Mouse (Mus musculus) kidney, embryonic 14.5 days (tissue): Measurements from ENCODE around the gene Ppa2. TPM values are rescaled to one million over a fixed set of nuclear protein-coding genes. Genes with fewer than 3 reads are reported as not detected.

Source experiments
- ATAC-seq: fragments of 200-750 bp; cut with Nextera tagmentation; 2 replicates; pipeline ENCODE4 v1.8.0; 2017; ENCODE audit warnings: moderate number of reproducible peaks, mild to moderate bottlenecking, moderate TSS enrichment, moderate library complexity; ENCODE audit not compliant: low FRiP score, low TSS enrichment
- H3K27ac ChIP-seq: fragments of 300-500 bp; sonication (generic); 2 replicates; pipeline ENCODE4 v1.5.1; 2014; ENCODE audit warnings: low read depth, mild to moderate bottlenecking, low read length, moderate library complexity, mixed read lengths
- H3K27me3 ChIP-seq: fragments of 300-500 bp; sonication (generic); 2 replicates; pipeline ENCODE4 v1.6.1; 2014; ENCODE audit warnings: mild to moderate bottlenecking, low read length; ENCODE audit not compliant: control insufficient read depth, insufficient read depth
- H3K36me3 ChIP-seq: fragments of 300-500 bp; sonication (generic); 2 replicates; pipeline ENCODE4 v1.6.1; 2014; ENCODE audit warnings: low read length, mixed read lengths; ENCODE audit not compliant: control insufficient read depth, insufficient read depth
- H3K4me1 ChIP-seq: fragments of 300-500 bp; sonication (generic); 2 replicates; pipeline ENCODE4 v1.6.1; 2014; ENCODE audit warnings: low read length, mixed read lengths; ENCODE audit not compliant: control insufficient read depth, insufficient read depth
- H3K4me2 ChIP-seq: fragments of 300-500 bp; sonication (generic); replicated peaks from 2 replicates; pipeline ENCODE4 v1.6.1; 2014; ENCODE audit warnings: low read depth, mild to moderate bottlenecking, low read length
- H3K4me3 ChIP-seq: fragments of 300-500 bp; sonication (generic); 2 replicates; pipeline ENCODE4 v1.5.1; 2014; ENCODE audit warnings: mild to moderate bottlenecking, low read length
- H3K9ac ChIP-seq: fragments of 300-500 bp; sonication (generic); 2 replicates; pipeline ENCODE4 v1.6.1; 2014; ENCODE audit warnings: low read depth, mild to moderate bottlenecking, low read length, moderate library complexity
- H3K9me3 ChIP-seq: fragments of 300-500 bp; sonication (generic); 2 replicates; pipeline ENCODE4 v1.6.1; 2016; ENCODE audit warnings: low read length; ENCODE audit not compliant: control insufficient read depth
- WGBS: fragments of 180-500 bp; shearing (Covaris S2); extraction: QIAGEN DNeasy Blood & Tissue Kit; methylation state at CpG from one replicate; pipeline ENCODE4 v1.1.7; 2014; 5-methylcytosine and 5-hydroxymethylcytosine counted together
- polyA plus RNA-seq: library from polyadenylated mRNA; unstranded; fragments of >200 nt; fragmentation: Nextera tagmentation; extraction: Ambion mirVana; gene quantifications from 2 replicates; pipeline ENCODE4 v1.2.1, GENCODE M21; 2014

The Ppa2 gene
- polyA plus RNA-seq, 1 experiment from 2014 or later, result 96.9 TPM

GRCm38 (mm10) chr3:133335166-133335565 lies 25.3 kb downstream of the Ppa2 start:
- no peak overlapping the region for H3K4me3 ChIP-seq
- no peak overlapping the region for H3K4me2 ChIP-seq
- H3K27me3 ChIP-seq, result no peaks in the 10 kb centered on the region
- H3K4me1 ChIP-seq, result no peaks in the 10 kb centered on the region
- H3K27ac ChIP-seq, result no peak overlapping the region
- ATAC-seq, result no peak
- no peak overlapping the region for H3K9ac ChIP-seq
- no peaks in the 10 kb centered on the region; the same call in 1 of the 2 replicates for H3K36me3 ChIP-seq
- H3K9me3 ChIP-seq, result no peaks in the 10 kb centered on the region
- 88% methylated on average over 2 of the region's 2 CpGs for WGBS

GRCm38 (mm10) chr3:133336400-133336799 lies 26.5 kb downstream of the Ppa2 start:
- WGBS, result 78% methylated on average over 7 of the region's 7 CpGs
- ATAC-seq, result no peak

DNA sequence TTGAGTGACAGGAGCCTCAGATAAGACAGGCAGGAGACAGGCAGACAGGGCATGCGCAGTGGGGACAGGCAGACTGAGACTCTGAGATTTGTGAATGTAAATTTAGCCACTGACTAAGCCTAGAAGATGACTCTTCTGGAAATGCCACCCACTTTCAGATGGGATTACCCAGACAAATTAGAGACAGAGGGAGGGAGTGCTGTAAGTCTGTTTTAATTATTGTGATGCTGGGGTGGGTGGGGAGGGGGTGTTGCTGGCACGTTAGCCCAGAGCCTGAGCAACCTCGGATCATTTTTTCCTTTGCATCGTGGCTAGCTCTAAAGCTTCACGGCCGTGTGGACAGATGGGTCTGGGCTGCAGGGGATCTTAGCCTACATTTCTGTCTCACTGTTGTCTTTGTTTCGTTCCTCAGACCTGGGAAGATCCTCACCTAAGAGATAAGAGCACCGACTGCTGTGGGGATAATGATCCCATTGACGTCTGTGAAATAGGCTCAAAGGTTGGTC lies 29.0 kb downstream of the Ppa2 start:
- no peak overlapping the region for H3K27ac ChIP-seq
- H3K9ac ChIP-seq, result no peak overlapping the region
- H3K27me3 ChIP-seq, result no peaks in the 10 kb centered on the region
- no peaks in the 10 kb centered on the region for H3K4me1 ChIP-seq
- peaks cover 4% of the 10 kb centered on the region; the same call in 1 of the 2 replicates for H3K36me3 ChIP-seq
- 81% methylated on average over 9 of the region's 9 CpGs for WGBS
- H3K9me3 ChIP-seq, result no peaks in the 10 kb centered on the region
- ATAC-seq, result no peak
- no peak overlapping the region for H3K4me2 ChIP-seq
- H3K4me3 ChIP-seq, result no peak overlapping the region

More at GRCm38 (mm10) chr3:133336400-133336799, 26.5 kb downstream of the Ppa2 start:
- Histone ChIP-seq H3K36me3 (peaks cover 4% of the 10 kb centered on the region; the same call in 1 of the 2 replicates), H3K4me2 (no peak overlapping the region), H3K27me3 (no peaks in the 10 kb centered on the region), H3K27ac (no peak overlapping the region), H3K4me3 (no peak overlapping the region), H3K9me3 (no peaks in the 10 kb centered on the region), H3K4me1 (no peaks in the 10 kb centered on the region), H3K9ac (no peak overlapping the region)

GRCm38 (mm10) chr3:133339411-133339823 lies 29.5 kb downstream of the Ppa2 start:
- Histone ChIP-seq H3K4me2 (no peak overlapping the region), H3K4me1 (no peaks in the 10 kb centered on the region), H3K27me3 (no peaks in the 10 kb centered on the region), H3K4me3 (no peak overlapping the region), H3K9ac (no peak overlapping the region), H3K36me3 (peaks cover 4% of the 10 kb centered on the region; the same call in 1 of the 2 replicates), H3K27ac (no peak overlapping the region), H3K9me3 (no peaks in the 10 kb centered on the region)
- 44% methylated on average over 11 of the region's 11 CpGs for WGBS
- peak; percentile 69; the same call in 1 of the 2 replicates for ATAC-seq

DNA sequence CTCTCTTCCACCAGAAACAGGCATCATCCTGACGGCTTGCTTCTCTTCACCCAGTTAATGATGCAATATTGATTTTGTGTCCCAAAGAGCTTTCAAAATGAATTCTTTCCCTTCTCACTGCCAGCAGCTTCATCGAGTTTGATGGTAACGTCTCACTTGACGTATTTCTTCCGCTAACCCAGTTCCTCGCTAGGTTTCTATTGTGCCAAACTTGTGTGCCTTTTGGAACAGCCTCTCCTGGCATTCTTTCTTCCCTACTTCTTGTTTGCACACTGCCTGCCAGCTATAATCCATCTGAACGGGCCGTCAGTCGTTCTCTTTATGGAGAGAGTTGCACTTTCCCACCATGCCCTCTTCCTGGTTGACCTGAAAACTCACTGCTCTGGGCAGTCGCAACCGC lies 31.2 kb downstream of the Ppa2 start:
- Histone ChIP-seq H3K27ac (no peak overlapping the region), H3K4me3 (no peak overlapping the region)

DNA sequence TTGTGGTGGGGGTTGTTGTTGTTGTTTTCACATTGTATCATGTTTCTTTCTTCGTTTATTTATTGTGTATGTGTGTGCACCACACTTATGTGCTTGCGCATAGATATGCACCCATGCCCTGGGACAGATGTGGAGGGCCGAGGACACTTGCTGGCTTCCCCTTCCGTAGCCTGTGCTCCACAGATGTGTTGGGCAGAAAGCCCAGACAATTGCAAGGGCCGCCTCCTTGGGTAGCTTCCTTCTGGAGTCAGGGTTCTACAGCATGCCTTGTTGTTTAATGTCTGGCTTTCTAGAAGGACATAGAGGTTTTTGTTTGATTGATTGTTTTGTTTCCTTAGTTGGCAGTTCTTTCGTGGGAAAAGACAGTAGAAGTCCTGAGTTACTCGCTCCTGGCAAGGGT lies 37.6 kb downstream of the Ppa2 start:
- no peak for ATAC-seq
- WGBS, result 81% methylated on average over 7 of the region's 7 CpGs

More for the DNA sequence above, 31.2 kb downstream of the Ppa2 start:
- no peak overlapping the region for H3K9ac ChIP-seq
- 87% methylated on average over 11 of the region's 11 CpGs for WGBS
- no peak overlapping the region for H3K4me2 ChIP-seq
- no peaks in the 10 kb centered on the region for H3K27me3 ChIP-seq
- ATAC-seq, result no peak
- no peaks in the 10 kb centered on the region for H3K9me3 ChIP-seq
- peaks cover 4% of the 10 kb centered on the region; the same call in 1 of the 2 replicates for H3K36me3 ChIP-seq
- H3K4me1 ChIP-seq, result no peaks in the 10 kb centered on the region

GRCm38 (mm10) chr3:133348847-133349246 lies 38.9 kb downstream of the Ppa2 start:
- H3K9me3 ChIP-seq, result no peaks in the 10 kb centered on the region
- no peak overlapping the region for H3K9ac ChIP-seq
- H3K4me2 ChIP-seq, result no peak overlapping the region
- no peaks in the 10 kb centered on the region for H3K27me3 ChIP-seq
- WGBS, result 86% methylated on average over 2 of the region's 2 CpGs
- H3K4me3 ChIP-seq, result no peak overlapping the region
- no peak for ATAC-seq
- H3K36me3 ChIP-seq, result no peaks in the 10 kb centered on the region; the same call in 1 of the 2 replicates
- no peaks in the 10 kb centered on the region for H3K4me1 ChIP-seq
- no peak overlapping the region for H3K27ac ChIP-seq

More for the DNA sequence above, 37.6 kb downstream of the Ppa2 start:
- Histone ChIP-seq H3K4me1 (no peaks in the 10 kb centered on the region), H3K27ac (no peak overlapping the region), H3K36me3 (no peaks in the 10 kb centered on the region; the same call in 1 of the 2 replicates), H3K27me3 (no peaks in the 10 kb centered on the region), H3K4me2 (no peak overlapping the region), H3K4me3 (no peak overlapping the region), H3K9ac (no peak overlapping the region), H3K9me3 (no peaks in the 10 kb centered on the region)

DNA sequence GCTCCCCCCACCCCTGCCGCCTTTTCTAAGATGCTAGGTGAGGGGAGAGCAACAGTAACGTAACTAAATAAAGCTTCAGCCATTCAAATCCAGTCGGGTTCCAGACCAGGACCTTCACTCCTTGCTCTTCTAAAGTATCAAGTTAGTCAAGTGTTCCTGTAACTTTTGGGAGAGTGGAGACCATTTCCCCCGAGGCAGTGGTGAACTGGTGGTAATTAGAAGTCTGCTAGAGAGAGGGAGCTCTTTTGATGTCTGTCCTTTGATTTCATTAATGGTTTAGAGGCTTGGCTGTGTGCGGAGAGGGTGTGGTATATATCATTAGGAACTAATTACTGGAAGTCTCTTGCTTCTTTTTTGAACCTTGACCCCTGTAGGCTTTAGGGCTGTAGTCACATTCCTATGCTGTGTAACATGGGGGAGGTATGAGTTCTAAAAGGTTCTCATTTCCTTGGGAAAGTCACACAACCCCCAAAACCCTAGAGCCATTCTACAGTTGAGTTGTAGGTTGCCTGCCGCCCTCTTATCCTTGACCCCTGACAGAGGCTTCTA lies 47.6 kb downstream of the Ppa2 start:
- no peak overlapping the region for H3K4me2 ChIP-seq
- no peaks in the 10 kb centered on the region for H3K27me3 ChIP-seq
- H3K4me1 ChIP-seq, result no peaks in the 10 kb centered on the region
- ATAC-seq, result no peak
- no peak overlapping the region for H3K27ac ChIP-seq
- H3K9me3 ChIP-seq, result no peaks in the 10 kb centered on the region
- WGBS, result 35% methylated on average over 6 of the region's 6 CpGs
- no peaks in the 10 kb centered on the region for H3K36me3 ChIP-seq
- H3K9ac ChIP-seq, result no peak overlapping the region
- H3K4me3 ChIP-seq, result no peak overlapping the region

GRCm38 (mm10) chr3:133357977-133358376 lies 48.1 kb downstream of the Ppa2 start:
- Histone ChIP-seq H3K9ac (no peak overlapping the region), H3K36me3 (no peaks in the 10 kb centered on the region), H3K27ac (no peak overlapping the region), H3K4me3 (no peak overlapping the region), H3K27me3 (no peaks in the 10 kb centered on the region), H3K4me2 (no peak overlapping the region), H3K4me1 (no peaks in the 10 kb centered on the region), H3K9me3 (no peaks in the 10 kb centered on the region)
- no peak for ATAC-seq
